Mouse (Mus musculus): ENCODE data around the gene 9230102O04Rik. TPM values are rescaled to one million over a fixed set of nuclear protein-coding genes. Genes with fewer than 3 reads are reported as not detected.

9230102O04Rik gene
- polyA plus RNA-seq, 1 experiment from 2014 or later = not detected

DNA sequence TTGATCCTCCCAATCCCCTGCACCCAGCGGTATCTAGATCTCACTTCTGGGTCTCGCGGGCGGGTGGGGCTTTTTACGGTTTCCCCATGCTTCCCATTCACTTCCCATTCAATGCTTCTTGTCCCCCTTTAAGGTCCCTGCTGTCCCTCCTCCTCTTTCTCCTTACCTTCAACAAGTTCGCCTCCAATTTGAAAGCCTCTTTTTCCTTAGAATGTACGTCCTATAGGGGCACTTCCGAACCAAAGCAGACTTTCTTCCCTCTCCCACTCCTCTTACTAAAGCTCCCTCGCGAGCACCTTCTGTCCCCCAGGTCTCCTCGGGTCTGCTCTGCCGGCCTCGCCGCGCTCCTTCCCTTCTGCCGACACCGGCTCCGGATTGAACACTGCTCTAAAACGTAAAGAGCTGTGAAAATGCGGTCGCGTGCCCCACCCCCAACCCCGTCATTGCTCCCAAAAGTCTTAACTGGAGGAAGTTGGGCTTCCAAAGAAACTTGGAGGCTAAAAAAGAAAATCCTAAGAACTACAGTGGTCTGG lies 377 bp upstream of the 9230102O04Rik start, which contains the start of gene Gata3:
TSS of gene Gata3 (minus strand) at position 384 of the 533 bp plus-strand sequence.
- H3K4me1 ChIP-seq (ENCODE audit: control insufficient read depth, insufficient read depth, low read length) = no peaks in the 10 kb centered on the region
- peaks cover 63% of the 10 kb centered on the region for H3K27me3 ChIP-seq (ENCODE audit: control insufficient read depth, insufficient read depth, low read length)
- WGBS = under 1% methylated on average over 23 of the region's 23 CpGs
- H3K36me3 ChIP-seq (ENCODE audit: control insufficient read depth, insufficient read depth, low read length) = no peaks in the 10 kb centered on the region
- H3K4me3 ChIP-seq (ENCODE audit: low read depth, low read length) = 0 out of 2 replicates have a peak within 1 kb of the TSS, but pooled peaks have one; percentile 1
- H3K4me2 ChIP-seq (replicated peaks; ENCODE audit: low read depth, low read length) = peak within 1 kb of the TSS; percentile 26
- H3K9ac ChIP-seq (replicated peaks; ENCODE audit: low read depth, low read length) = no peak within 1 kb of the TSS
- H3K9me3 ChIP-seq (ENCODE audit: control insufficient read depth, low read depth, low read length) = no peaks in the 10 kb centered on the region
- no peak within 1 kb of the TSS for H3K27ac ChIP-seq (ENCODE audit: low read length)
- no peak for ATAC-seq (ENCODE audit: insufficient number of reproducible peaks, insufficient read depth, low FRiP score, low read depth)

DNA sequence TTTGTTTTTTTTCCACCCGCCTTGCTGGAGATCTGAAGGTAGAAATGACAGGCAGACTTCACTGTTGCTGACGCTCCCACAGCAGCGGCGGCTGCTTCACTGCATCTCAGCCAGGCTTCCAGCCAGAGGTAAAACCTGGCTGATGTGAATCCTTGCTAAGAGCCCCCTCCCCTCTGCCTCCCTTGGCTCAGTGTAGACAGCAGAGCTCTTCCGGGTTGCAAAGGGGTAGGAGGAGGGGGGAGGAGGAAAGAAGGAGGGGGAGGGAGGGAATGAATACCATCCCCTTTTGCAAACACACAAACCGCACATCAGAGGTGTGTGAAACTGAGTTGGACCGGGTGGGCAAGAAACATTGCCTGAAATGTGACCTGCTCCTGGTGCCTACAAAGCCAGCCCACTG lies 1.7 kb downstream of the 9230102O04Rik start:
- Histone ChIP-seq H3K27ac (ENCODE audit: low read length) (no peak overlapping the region), H3K4me1 (ENCODE audit: control insufficient read depth, insufficient read depth, low read length) (no peaks in the 10 kb centered on the region), H3K9me3 (ENCODE audit: control insufficient read depth, low read depth, low read length) (no peaks in the 10 kb centered on the region), H3K4me2 (replicated peaks; ENCODE audit: low read depth, low read length) (no peak overlapping the region), H3K36me3 (ENCODE audit: control insufficient read depth, insufficient read depth, low read length) (no peaks in the 10 kb centered on the region), H3K4me3 (ENCODE audit: low read depth, low read length) (no peak overlapping the region), H3K27me3 (ENCODE audit: control insufficient read depth, insufficient read depth, low read length) (peaks cover 60% of the 10 kb centered on the region), H3K9ac (replicated peaks; ENCODE audit: low read depth, low read length) (no peak overlapping the region)
- no peak for ATAC-seq (ENCODE audit: insufficient number of reproducible peaks, insufficient read depth, low FRiP score, low read depth)
- WGBS = 4% methylated on average over 7 of the region's 7 CpGs

- H3K27me3 ChIP-seq (ENCODE audit: control insufficient read depth, insufficient read depth, low read length) = peaks cover 55% of the 10 kb centered on the region
- no peak for ATAC-seq (ENCODE audit: insufficient number of reproducible peaks, insufficient read depth, low FRiP score, low read depth)
- H3K4me2 ChIP-seq (replicated peaks; ENCODE audit: low read depth, low read length) = no peak overlapping the region
- no peak overlapping the region for H3K4me3 ChIP-seq (ENCODE audit: low read depth, low read length)
- no peaks in the 10 kb centered on the region for H3K9me3 ChIP-seq (ENCODE audit: control insufficient read depth, low read depth, low read length)
- WGBS = 3% methylated on average over 7 of the region's 7 CpGs
- no peak overlapping the region for H3K9ac ChIP-seq (replicated peaks; ENCODE audit: low read depth, low read length)
- no peaks in the 10 kb centered on the region for H3K4me1 ChIP-seq (ENCODE audit: control insufficient read depth, insufficient read depth, low read length)
- no peak overlapping the region for H3K27ac ChIP-seq (ENCODE audit: low read length)
- no peaks in the 10 kb centered on the region for H3K36me3 ChIP-seq (ENCODE audit: control insufficient read depth, insufficient read depth, low read length)
These were observed 2.3 kb downstream of the 9230102O04Rik start for GRCm38 (mm10) chr2:9886921-9887610.

- WGBS = 24% methylated on average over 3 of the region's 3 CpGs
- H3K27ac ChIP-seq (ENCODE audit: low read length) = no peak overlapping the region
- no peak for ATAC-seq (ENCODE audit: insufficient number of reproducible peaks, insufficient read depth, low FRiP score, low read depth)
These were observed 3.3 kb downstream of the 9230102O04Rik start for GRCm38 (mm10) chr2:9886031-9886430.

DNA sequence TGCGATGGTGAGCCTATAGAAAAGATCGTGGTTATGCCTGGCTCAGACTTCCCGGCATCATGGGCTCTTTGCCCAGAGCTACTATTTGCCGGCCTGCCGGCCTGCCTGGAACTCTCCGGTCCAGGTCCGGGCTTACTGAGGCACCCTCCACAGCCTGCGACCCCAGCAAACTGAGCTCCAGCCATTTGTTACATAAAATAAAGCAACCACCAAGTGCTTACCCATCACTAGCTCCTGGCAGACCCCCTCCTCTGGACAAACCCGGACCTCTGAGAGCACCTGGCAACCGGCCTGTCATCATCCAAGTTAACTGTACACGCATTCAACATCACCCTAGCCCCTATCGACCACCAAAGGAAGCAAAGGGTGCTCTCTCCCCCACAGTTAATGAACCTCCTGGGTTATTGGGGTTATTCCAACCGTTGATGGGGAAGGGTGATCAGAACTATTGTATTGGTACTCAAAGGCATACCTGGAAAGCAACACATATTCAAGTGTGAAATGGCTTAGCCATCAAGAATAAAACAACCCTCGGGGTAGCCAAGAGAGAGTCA lies 4.0 kb downstream of the 9230102O04Rik start:
- H3K4me2 ChIP-seq (replicated peaks; ENCODE audit: low read depth, low read length) = no peak overlapping the region
- no peak overlapping the region for H3K4me3 ChIP-seq (ENCODE audit: low read depth, low read length)

More at GRCm38 (mm10) chr2:9886031-9886430, 3.3 kb downstream of the 9230102O04Rik start:
- no peaks in the 10 kb centered on the region for H3K36me3 ChIP-seq (ENCODE audit: control insufficient read depth, insufficient read depth, low read length)
- no peaks in the 10 kb centered on the region for H3K9me3 ChIP-seq (ENCODE audit: control insufficient read depth, low read depth, low read length)
- H3K4me1 ChIP-seq (ENCODE audit: control insufficient read depth, insufficient read depth, low read length) = peaks cover 5% of the 10 kb centered on the region; the same call in 1 of the 2 replicates
- no peak overlapping the region for H3K9ac ChIP-seq (replicated peaks; ENCODE audit: low read depth, low read length)
- H3K4me2 ChIP-seq (replicated peaks; ENCODE audit: low read depth, low read length) = no peak overlapping the region
- peaks cover 56% of the 10 kb centered on the region for H3K27me3 ChIP-seq (ENCODE audit: control insufficient read depth, insufficient read depth, low read length)
- H3K4me3 ChIP-seq (ENCODE audit: low read depth, low read length) = no peak overlapping the region

GRCm38 (mm10) chr2:9884533-9885216 lies 4.7 kb downstream of the 9230102O04Rik start:
- H3K9me3 ChIP-seq (ENCODE audit: control insufficient read depth, low read depth, low read length) = no peaks in the 10 kb centered on the region
- 8% methylated on average over 15 of the region's 15 CpGs for WGBS
- no peaks in the 10 kb centered on the region for H3K36me3 ChIP-seq (ENCODE audit: control insufficient read depth, insufficient read depth, low read length)
- no peak overlapping the region for H3K4me3 ChIP-seq (ENCODE audit: low read depth, low read length)
- H3K4me1 ChIP-seq (ENCODE audit: control insufficient read depth, insufficient read depth, low read length) = peaks cover 7% of the 10 kb centered on the region; the same call in 1 of the 2 replicates
- H3K27me3 ChIP-seq (ENCODE audit: control insufficient read depth, insufficient read depth, low read length) = peaks cover 50% of the 10 kb centered on the region
- ATAC-seq (ENCODE audit: insufficient number of reproducible peaks, insufficient read depth, low FRiP score, low read depth) = no peak
- H3K27ac ChIP-seq (ENCODE audit: low read length) = no peak overlapping the region
- no peak overlapping the region for H3K4me2 ChIP-seq (replicated peaks; ENCODE audit: low read depth, low read length)
- no peak overlapping the region for H3K9ac ChIP-seq (replicated peaks; ENCODE audit: low read depth, low read length)

More for the DNA sequence above, 4.0 kb downstream of the 9230102O04Rik start:
- peaks cover 7% of the 10 kb centered on the region; the same call in 1 of the 2 replicates for H3K4me1 ChIP-seq (ENCODE audit: control insufficient read depth, insufficient read depth, low read length)
- H3K9ac ChIP-seq (replicated peaks; ENCODE audit: low read depth, low read length) = no peak overlapping the region
- H3K36me3 ChIP-seq (ENCODE audit: control insufficient read depth, insufficient read depth, low read length) = no peaks in the 10 kb centered on the region
- H3K9me3 ChIP-seq (ENCODE audit: control insufficient read depth, low read depth, low read length) = no peaks in the 10 kb centered on the region
- H3K27ac ChIP-seq (ENCODE audit: low read length) = no peak overlapping the region
- peaks cover 53% of the 10 kb centered on the region for H3K27me3 ChIP-seq (ENCODE audit: control insufficient read depth, insufficient read depth, low read length)
- WGBS = 6% methylated on average over 14 of the region's 14 CpGs
- no peak for ATAC-seq (ENCODE audit: insufficient number of reproducible peaks, insufficient read depth, low FRiP score, low read depth)

DNA sequence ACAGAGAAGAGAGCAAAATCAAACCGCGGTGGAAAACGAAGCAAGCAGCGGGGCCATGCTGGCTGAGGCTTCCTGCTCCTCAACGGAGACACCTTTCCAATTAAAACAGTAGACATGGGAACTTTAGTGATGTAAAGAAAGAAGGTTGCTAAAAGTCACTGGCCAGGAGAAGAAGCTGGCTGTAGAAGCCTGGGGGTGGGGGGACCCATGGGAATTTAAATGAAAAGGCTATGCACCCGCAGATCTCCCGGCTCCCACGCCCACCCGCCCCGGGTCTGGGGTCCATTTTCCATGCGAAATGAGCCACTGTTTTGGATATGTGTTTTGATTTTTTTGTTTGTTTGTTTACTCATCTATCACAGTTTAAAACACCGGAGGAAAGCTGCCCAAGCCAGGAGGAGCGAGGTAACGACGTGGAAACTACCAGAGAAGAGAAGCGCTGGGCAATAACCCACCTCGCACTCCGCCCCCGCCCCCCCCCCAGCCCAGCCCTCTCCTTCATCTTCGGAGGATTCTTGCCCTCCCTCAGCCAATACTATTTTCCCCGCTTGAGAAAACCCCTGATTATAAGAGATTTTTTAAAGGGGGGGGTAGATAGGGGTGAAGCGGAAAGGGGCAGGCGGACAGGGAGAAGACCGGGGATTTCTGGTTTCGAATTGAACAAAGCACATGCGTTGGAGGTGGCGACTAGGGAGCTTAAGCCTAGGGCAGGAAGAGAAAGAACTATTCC lies 5.4 kb downstream of the 9230102O04Rik start:
- Histone ChIP-seq H3K4me1 (ENCODE audit: control insufficient read depth, insufficient read depth, low read length) (peaks cover 7% of the 10 kb centered on the region; the same call in 1 of the 2 replicates), H3K4me3 (ENCODE audit: low read depth, low read length) (no peak overlapping the region), H3K9me3 (ENCODE audit: control insufficient read depth, low read depth, low read length) (no peaks in the 10 kb centered on the region), H3K36me3 (ENCODE audit: control insufficient read depth, insufficient read depth, low read length) (no peaks in the 10 kb centered on the region), H3K9ac (replicated peaks; ENCODE audit: low read depth, low read length) (no peak overlapping the region), H3K27me3 (ENCODE audit: control insufficient read depth, insufficient read depth, low read length) (peaks cover 44% of the 10 kb centered on the region), H3K4me2 (replicated peaks; ENCODE audit: low read depth, low read length) (0 out of 2 replicates have a peak overlapping the region, but pooled peaks have one; percentile 7), H3K27ac (ENCODE audit: low read length) (no peak overlapping the region)
- WGBS = 2% methylated on average over 27 of the region's 27 CpGs
- ATAC-seq (ENCODE audit: insufficient number of reproducible peaks, insufficient read depth, low FRiP score, low read depth) = no peak
